Mouse (Mus musculus): ENCODE data around the gene Trnp1. TPM values are rescaled to one million over a fixed set of nuclear protein-coding genes. Genes with fewer than 3 reads are reported as not detected.

Gene Trnp1
- polyA plus RNA-seq, 1 experiment from 2014 or later, result 1.5 TPM

DNA sequence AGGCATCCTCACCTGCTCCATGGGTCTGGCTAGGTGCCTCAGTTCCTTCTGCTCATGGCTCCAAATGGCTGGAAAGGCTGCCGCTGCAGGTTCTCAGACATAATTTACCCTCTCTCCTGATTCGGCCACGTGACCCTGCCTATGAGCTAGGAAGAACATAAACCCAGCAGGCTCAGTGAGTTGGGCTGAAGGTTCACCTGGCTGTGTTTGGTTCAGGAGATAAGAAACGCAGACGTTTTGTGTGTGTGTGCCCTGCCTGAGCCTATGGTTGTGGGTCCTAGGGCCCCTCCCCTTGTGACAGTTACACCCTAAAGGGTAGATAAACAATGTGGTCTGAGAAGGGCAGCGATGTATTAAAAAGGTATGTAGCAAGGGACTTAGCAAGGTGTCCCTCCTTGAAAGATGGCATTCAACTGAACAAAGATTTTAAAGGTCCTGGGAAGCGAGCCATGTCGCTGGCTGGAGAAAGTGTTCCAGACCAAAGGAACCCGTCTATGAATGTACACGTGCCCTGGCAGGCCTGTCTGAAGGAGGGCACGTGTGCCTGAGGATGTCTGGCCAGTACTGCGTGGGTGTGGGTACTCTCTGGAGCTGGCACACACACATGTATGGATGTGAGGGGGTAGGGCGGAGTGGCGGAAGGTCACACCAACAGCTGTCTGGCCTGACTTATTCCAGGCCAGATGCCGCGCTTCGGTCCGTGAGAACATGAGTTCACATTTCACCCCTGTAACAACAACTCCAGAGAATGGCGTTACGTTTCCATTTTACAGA lies 9.5 kb downstream of the Trnp1 start:
- ATAC-seq (ENCODE audit: low FRiP score), result no peak
- H3K4me2 ChIP-seq, result no peak overlapping the region
- no peak overlapping the region for H3K4me3 ChIP-seq (ENCODE audit: low read depth, low read length)
- no peaks in the 10 kb centered on the region for H3K36me3 ChIP-seq (ENCODE audit: control insufficient read depth, insufficient read depth, low read length)
- WGBS, result 89% methylated on average over 20 of the region's 20 CpGs
- H3K9me3 ChIP-seq (ENCODE audit: control insufficient read depth, low read length), result no peaks in the 10 kb centered on the region
- no peak for DNase-seq (ENCODE audit: low spot score, missing footprints)
- H3K27me3 ChIP-seq (ENCODE audit: control insufficient read depth, insufficient read depth, low read length), result peaks cover 2% of the 10 kb centered on the region; the same call in 1 of the 2 replicates
- peaks cover 4% of the 10 kb centered on the region; the same call in 1 of the 2 replicates for H3K4me1 ChIP-seq (ENCODE audit: control insufficient read depth, insufficient read depth, low read length)
- H3K9ac ChIP-seq (ENCODE audit: low read length), result no peak overlapping the region
- no peak overlapping the region for H3K27ac ChIP-seq (ENCODE audit: low read depth, low read length)

DNA sequence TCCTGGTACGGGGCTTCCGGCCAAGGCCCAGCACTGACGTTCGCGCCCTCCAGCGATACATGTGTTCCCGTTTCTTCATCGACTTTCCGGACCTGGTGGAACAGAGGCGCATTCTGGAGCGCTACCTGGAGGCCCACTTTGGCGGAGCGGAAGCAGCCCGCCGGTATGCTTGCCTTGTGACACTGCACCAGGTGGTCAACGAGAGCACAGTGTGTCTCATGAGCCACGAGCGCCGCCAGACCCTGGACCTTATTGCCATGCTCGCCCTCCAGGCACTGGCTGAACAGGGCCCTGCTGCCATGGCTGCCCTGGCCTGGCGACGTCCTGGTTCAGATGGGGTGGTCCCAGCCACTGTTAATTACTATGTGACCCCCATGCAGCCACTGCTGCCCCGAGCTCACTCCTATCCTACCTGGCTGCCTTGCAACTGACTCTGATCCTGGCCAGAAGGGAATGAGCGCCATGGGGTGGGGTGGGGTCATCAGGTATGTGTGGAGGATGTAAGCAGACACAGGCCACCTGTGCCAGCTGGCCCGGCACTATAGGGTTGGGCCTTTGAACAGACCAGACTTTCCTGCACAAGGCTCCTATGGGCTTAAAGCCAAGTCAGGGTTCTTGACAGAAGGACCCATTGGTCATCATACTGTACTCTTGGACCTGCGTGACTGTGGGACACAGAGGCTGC lies 11.5 kb downstream of the Trnp1 start:
- H3K4me3 ChIP-seq (ENCODE audit: low read depth, low read length), result no peak overlapping the region
- H3K27me3 ChIP-seq (ENCODE audit: control insufficient read depth, insufficient read depth, low read length), result peaks cover 2% of the 10 kb centered on the region
- H3K4me2 ChIP-seq, result no peak overlapping the region
- H3K27ac ChIP-seq (ENCODE audit: low read depth, low read length), result no peak overlapping the region
- no peaks in the 10 kb centered on the region for H3K36me3 ChIP-seq (ENCODE audit: control insufficient read depth, insufficient read depth, low read length)
- 95% methylated on average over 26 of the region's 26 CpGs for WGBS
- DNase-seq (ENCODE audit: low spot score, missing footprints) (no peak), ATAC-seq (ENCODE audit: low FRiP score) (no peak)
- no peak overlapping the region for H3K9ac ChIP-seq (ENCODE audit: low read length)
- peaks cover 4% of the 10 kb centered on the region; the same call in 1 of the 2 replicates for H3K4me1 ChIP-seq (ENCODE audit: control insufficient read depth, insufficient read depth, low read length)
- no peaks in the 10 kb centered on the region for H3K9me3 ChIP-seq (ENCODE audit: control insufficient read depth, low read length)

DNA sequence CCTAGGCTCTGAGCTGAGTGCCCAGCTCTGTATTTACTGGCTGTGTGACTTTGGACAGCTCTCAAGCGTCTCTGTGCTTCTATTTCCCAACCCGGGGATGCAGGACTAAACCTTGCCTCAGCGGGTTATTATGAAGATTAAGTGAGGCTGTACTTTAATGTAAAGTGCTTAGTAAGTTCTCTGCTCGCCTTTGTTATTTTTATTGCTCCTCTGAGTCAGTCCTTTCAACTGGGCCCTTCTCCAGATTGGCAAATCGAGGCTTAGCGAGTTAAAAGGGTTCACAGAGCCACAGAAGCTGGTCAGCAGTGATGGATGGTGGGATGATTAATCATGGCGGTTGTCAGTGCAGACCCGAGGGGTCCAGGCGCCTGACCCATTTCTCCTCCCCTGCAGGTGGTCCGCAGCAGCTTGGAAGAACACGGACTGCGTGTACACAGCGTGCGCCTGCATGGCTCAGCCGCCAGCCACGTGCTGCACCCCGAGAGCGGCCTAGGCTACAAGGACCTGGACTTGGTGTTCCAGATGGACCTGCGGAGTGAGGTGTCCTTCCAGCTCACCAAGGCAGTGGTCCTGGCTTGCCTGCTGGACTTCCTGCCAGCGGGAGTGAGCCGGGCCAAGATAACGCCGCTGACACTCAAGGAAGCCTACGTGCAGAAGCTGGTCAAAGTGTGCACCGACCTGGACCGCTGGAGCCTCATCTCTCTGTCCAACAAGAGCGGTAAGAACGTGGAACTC lies 12.5 kb downstream of the Trnp1 start:
- Histone ChIP-seq H3K9ac (ENCODE audit: low read length) (no peak overlapping the region), H3K4me1 (ENCODE audit: control insufficient read depth, insufficient read depth, low read length) (peaks cover 4% of the 10 kb centered on the region; the same call in 1 of the 2 replicates), H3K9me3 (ENCODE audit: control insufficient read depth, low read length) (no peaks in the 10 kb centered on the region), H3K27me3 (ENCODE audit: control insufficient read depth, insufficient read depth, low read length) (peaks cover 12% of the 10 kb centered on the region), H3K4me3 (ENCODE audit: low read depth, low read length) (no peak overlapping the region), H3K36me3 (ENCODE audit: control insufficient read depth, insufficient read depth, low read length) (no peaks in the 10 kb centered on the region), H3K27ac (ENCODE audit: low read depth, low read length) (no peak overlapping the region), H3K4me2 (no peak overlapping the region)
- no peak for ATAC-seq (ENCODE audit: low FRiP score)
- 91% methylated on average over 28 of the region's 28 CpGs for WGBS
- DNase-seq (ENCODE audit: low spot score, missing footprints), result no peak

GRCm38 (mm10) chr4:133484266-133485025 lies 13.9 kb downstream of the Trnp1 start:
- no peaks in the 10 kb centered on the region for H3K9me3 ChIP-seq (ENCODE audit: control insufficient read depth, low read length)
- DNase-seq (ENCODE audit: low spot score, missing footprints) (peak; percentile 84), ATAC-seq (ENCODE audit: low FRiP score) (no peak)
- H3K4me3 ChIP-seq (ENCODE audit: low read depth, low read length), result no peak overlapping the region
- H3K9ac ChIP-seq (ENCODE audit: low read length), result no peak overlapping the region; the same call in 1 of the 2 replicates
- no peaks in the 10 kb centered on the region for H3K36me3 ChIP-seq (ENCODE audit: control insufficient read depth, insufficient read depth, low read length)
- H3K4me1 ChIP-seq (ENCODE audit: control insufficient read depth, insufficient read depth, low read length), result peaks cover 8% of the 10 kb centered on the region
- peaks cover 21% of the 10 kb centered on the region for H3K27me3 ChIP-seq (ENCODE audit: control insufficient read depth, insufficient read depth, low read length)
- WGBS, result 11% methylated on average over 22 of the region's 22 CpGs
- H3K27ac ChIP-seq (ENCODE audit: low read depth, low read length), result no peak overlapping the region
- H3K4me2 ChIP-seq, result peak overlapping the region; percentile 4; the same call in 1 of the 2 replicates

GRCm38 (mm10) chr4:133482479-133482878 lies 15.9 kb downstream of the Trnp1 start:
- Histone ChIP-seq H3K36me3 (ENCODE audit: control insufficient read depth, insufficient read depth, low read length) (no peaks in the 10 kb centered on the region), H3K4me3 (ENCODE audit: low read depth, low read length) (no peak overlapping the region), H3K27ac (ENCODE audit: low read depth, low read length) (no peak overlapping the region), H3K4me1 (ENCODE audit: control insufficient read depth, insufficient read depth, low read length) (peaks cover 9% of the 10 kb centered on the region), H3K4me2 (no peak overlapping the region), H3K9ac (ENCODE audit: low read length) (no peak overlapping the region), H3K27me3 (ENCODE audit: control insufficient read depth, insufficient read depth, low read length) (peaks cover 21% of the 10 kb centered on the region), H3K9me3 (ENCODE audit: control insufficient read depth, low read length) (no peaks in the 10 kb centered on the region)
- ATAC-seq (ENCODE audit: low FRiP score) (no peak), DNase-seq (ENCODE audit: low spot score, missing footprints) (no peak)
- WGBS, result 82% methylated on average over 3 of the region's 3 CpGs

DNA sequence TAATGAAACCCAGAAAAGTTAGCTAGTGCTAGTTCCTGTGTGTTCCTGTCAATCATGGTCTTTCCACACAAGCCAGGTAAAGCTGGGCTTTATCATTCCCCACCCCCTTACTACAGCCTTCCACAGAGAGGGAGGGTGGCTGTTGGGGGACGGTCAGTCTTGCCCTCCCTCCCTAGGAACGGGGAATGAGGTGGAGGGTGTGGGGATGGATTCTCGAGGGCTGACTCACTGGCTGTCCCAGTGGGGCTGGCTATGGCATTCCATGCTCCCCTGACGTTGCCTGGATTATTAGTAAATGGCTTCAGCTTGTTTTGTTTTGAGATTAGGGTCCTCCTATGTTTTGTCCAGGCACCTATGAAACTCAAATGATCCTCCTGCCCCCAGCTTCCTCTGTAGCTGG lies 16.9 kb downstream of the Trnp1 start:
- no peak overlapping the region for H3K4me3 ChIP-seq (ENCODE audit: low read depth, low read length)
- no peak overlapping the region for H3K27ac ChIP-seq (ENCODE audit: low read depth, low read length)
- 38% methylated on average over 4 of the region's 4 CpGs for WGBS
- H3K9me3 ChIP-seq (ENCODE audit: control insufficient read depth, low read length), result no peaks in the 10 kb centered on the region
- no peak overlapping the region for H3K9ac ChIP-seq (ENCODE audit: low read length)
- H3K4me1 ChIP-seq (ENCODE audit: control insufficient read depth, insufficient read depth, low read length), result peaks cover 9% of the 10 kb centered on the region
- no peak overlapping the region for H3K4me2 ChIP-seq
- ATAC-seq (ENCODE audit: low FRiP score) (no peak), DNase-seq (ENCODE audit: low spot score, missing footprints) (no peak)
- peaks cover 21% of the 10 kb centered on the region for H3K27me3 ChIP-seq (ENCODE audit: control insufficient read depth, insufficient read depth, low read length)
- H3K36me3 ChIP-seq (ENCODE audit: control insufficient read depth, insufficient read depth, low read length), result no peaks in the 10 kb centered on the region

DNA sequence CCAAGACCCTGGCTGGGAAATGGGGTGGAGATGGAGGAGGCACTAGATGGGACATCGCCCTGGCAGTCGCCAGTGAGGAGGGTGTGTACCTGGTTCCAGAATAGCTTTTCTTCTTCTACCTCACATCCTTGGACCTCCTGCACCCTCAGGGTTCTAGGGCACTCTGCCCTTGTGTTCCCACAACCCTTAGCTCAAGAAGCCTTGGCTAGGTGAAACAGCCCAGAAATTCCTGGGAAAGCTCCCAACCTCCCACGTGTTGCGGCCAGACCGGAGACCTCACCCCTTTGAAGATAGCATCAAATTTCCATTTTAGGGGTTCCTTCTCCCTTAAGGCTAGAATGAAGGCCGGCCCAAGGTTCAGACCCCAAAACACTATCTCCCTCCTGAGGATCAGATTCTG lies 17.6 kb downstream of the Trnp1 start:
- Histone ChIP-seq H3K36me3 (ENCODE audit: control insufficient read depth, insufficient read depth, low read length) (no peaks in the 10 kb centered on the region), H3K9me3 (ENCODE audit: control insufficient read depth, low read length) (no peaks in the 10 kb centered on the region), H3K4me2 (no peak overlapping the region), H3K27me3 (ENCODE audit: control insufficient read depth, insufficient read depth, low read length) (peaks cover 21% of the 10 kb centered on the region), H3K4me3 (ENCODE audit: low read depth, low read length) (no peak overlapping the region), H3K4me1 (ENCODE audit: control insufficient read depth, insufficient read depth, low read length) (peaks cover 9% of the 10 kb centered on the region), H3K9ac (ENCODE audit: low read length) (no peak overlapping the region), H3K27ac (ENCODE audit: low read depth, low read length) (no peak overlapping the region)
- 43% methylated on average over 6 of the region's 6 CpGs for WGBS
- DNase-seq (ENCODE audit: low spot score, missing footprints) (no peak), ATAC-seq (ENCODE audit: low FRiP score) (no peak)

DNA sequence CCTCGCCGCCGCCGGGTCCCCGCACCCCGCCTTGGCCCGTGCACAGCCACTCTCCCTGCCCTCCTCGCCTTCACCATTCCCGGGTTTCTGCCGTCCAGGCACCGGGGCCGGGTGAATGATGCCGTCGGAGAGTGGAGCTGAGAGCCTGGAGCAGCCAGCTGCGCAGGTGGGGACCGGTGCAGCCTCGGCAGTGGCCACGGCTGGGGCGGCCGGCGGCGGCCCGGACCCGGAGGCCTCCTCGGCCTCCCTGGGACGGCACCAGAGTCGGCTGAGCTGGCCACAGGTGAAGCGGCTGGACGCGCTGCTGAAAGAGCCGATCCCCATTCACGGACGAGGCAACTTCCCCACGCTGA lies 18.2 kb downstream of the Trnp1 start:
- no peak overlapping the region for H3K27ac ChIP-seq (ENCODE audit: low read depth, low read length)
- WGBS, result 4% methylated on average over 28 of the region's 34 CpGs
- peak overlapping the region; percentile 44; the same call in 1 of the 2 replicates for H3K9ac ChIP-seq (ENCODE audit: low read length)
- DNase-seq (ENCODE audit: low spot score, missing footprints), result no peak
- peak; percentile 54; the same call in 1 of the 2 replicates for ATAC-seq (ENCODE audit: low FRiP score)
- peak overlapping the region; percentile 40 for H3K4me3 ChIP-seq (ENCODE audit: low read depth, low read length)
- peaks cover 21% of the 10 kb centered on the region for H3K27me3 ChIP-seq (ENCODE audit: control insufficient read depth, insufficient read depth, low read length)
- no peaks in the 10 kb centered on the region for H3K9me3 ChIP-seq (ENCODE audit: control insufficient read depth, low read length)
- peaks cover 9% of the 10 kb centered on the region for H3K4me1 ChIP-seq (ENCODE audit: control insufficient read depth, insufficient read depth, low read length)
- H3K4me2 ChIP-seq, result peak overlapping the region; percentile 48
- no peaks in the 10 kb centered on the region for H3K36me3 ChIP-seq (ENCODE audit: control insufficient read depth, insufficient read depth, low read length)
